9 mouse cellular contexts compared by ENCODE assay signal in genomic region chr4:15562853-15563450, GRCm38 (mm10).
DNase-seq lines count a peak whose midpoint lies in the region; ATAC-seq and TF ChIP-seq lines count a peak whose summit lies in the region.
"Had no signal": no experiment of that assay in that cellular context is flagged by ENCODE, and none has a peak within 500 bp of the region (broad histone marks: within the 10 kb centered on the region; RNA-seq: fewer than 3 reads in every experiment).

No protein-coding gene starts in this region.

- no peak overlapping the region for H3K4me3 ChIP-seq in liver, embryonic 14.5 days (ENCODE audit: insufficient read depth in 1 of 2, low read depth in 2 of 2, low read length in 2 of 2)
- no peak overlapping the region for H3K4me3 ChIP-seq in liver, embryonic 12.5 days
- H3K4me3 ChIP-seq in embryonic facial prominence, embryonic 14.5 days (ENCODE audit: low read depth, low read length) = no peak overlapping the region
- H3K4me3 ChIP-seq in neural tube, embryonic 12.5 days = no peak overlapping the region
- H3K4me3 ChIP-seq: lung, embryonic 15.5 days had no signal

- H3K9ac ChIP-seq in liver, embryonic 14.5 days (replicated peaks) = no peak overlapping the region
- no peak overlapping the region for H3K9ac ChIP-seq in liver, embryonic 12.5 days
- no peak overlapping the region for H3K9ac ChIP-seq in embryonic facial prominence, embryonic 14.5 days (ENCODE audit: low read depth, low read length)
- H3K9ac ChIP-seq in neural tube, embryonic 12.5 days = no peak overlapping the region
- H3K9ac ChIP-seq: lung, embryonic 15.5 days had no signal

- no peak overlapping the region for H3K4me2 ChIP-seq in liver, embryonic 14.5 days (ENCODE audit: low read depth)
- no peak overlapping the region for H3K4me2 ChIP-seq in liver, embryonic 12.5 days
- no peak overlapping the region for H3K4me2 ChIP-seq in embryonic facial prominence, embryonic 14.5 days (ENCODE audit: low read depth, low read length)
- no peak overlapping the region for H3K4me2 ChIP-seq in neural tube, embryonic 12.5 days (replicated peaks)
- H3K4me2 ChIP-seq: lung, embryonic 15.5 days had no signal

- no peaks in the 10 kb centered on the region for H3K27me3 ChIP-seq in liver, embryonic 14.5 days (ENCODE audit: control insufficient read depth, insufficient read depth, low read length)
- no peaks in the 10 kb centered on the region for H3K27me3 ChIP-seq in liver, embryonic 12.5 days (replicated peaks)
- H3K27me3 ChIP-seq in embryonic facial prominence, embryonic 14.5 days (replicated peaks; ENCODE audit: control insufficient read depth, insufficient read depth, low read length) = no peaks in the 10 kb centered on the region
- H3K27me3 ChIP-seq in neural tube, embryonic 12.5 days (replicated peaks) = no peaks in the 10 kb centered on the region
- H3K27me3 ChIP-seq: lung, embryonic 15.5 days had no signal

- no peaks in the 10 kb centered on the region for H3K36me3 ChIP-seq in liver, embryonic 14.5 days (replicated peaks; ENCODE audit: control insufficient read depth, insufficient read depth, low read depth)
- H3K36me3 ChIP-seq in liver, embryonic 12.5 days = no peaks in the 10 kb centered on the region
- no peaks in the 10 kb centered on the region for H3K36me3 ChIP-seq in embryonic facial prominence, embryonic 14.5 days (ENCODE audit: control insufficient read depth, insufficient read depth, low read length)
- no peaks in the 10 kb centered on the region for H3K36me3 ChIP-seq in neural tube, embryonic 12.5 days
- H3K36me3 ChIP-seq: lung, embryonic 15.5 days had no signal

- no peak overlapping the region for H3K27ac ChIP-seq in liver, embryonic 14.5 days
- H3K27ac ChIP-seq in liver, embryonic 12.5 days = no peak overlapping the region
- H3K27ac ChIP-seq in embryonic facial prominence, embryonic 14.5 days (replicated peaks; ENCODE audit: low read depth, low read length) = no peak overlapping the region
- H3K27ac ChIP-seq in neural tube, embryonic 12.5 days = no peak overlapping the region
- H3K27ac ChIP-seq: lung, embryonic 15.5 days had no signal

- peak; percentile 1 for DNase-seq in CD4-positive, CD25-positive, alpha-beta regulatory T cell, adult 2 months (ENCODE audit: low read depth, low spot score)
- no peak for DNase-seq in liver, embryonic 14.5 days (ENCODE audit: low read depth in 3 of 3, low spot score in 3 of 3)
- DNase-seq in embryonic facial prominence, embryonic 14.5 days (ENCODE audit: low spot score) = peak; percentile 42
- DNase-seq in heart, postnatal 4 days = no peak
- DNase-seq in urinary bladder, postnatal 25 days (ENCODE audit: low spot score) = no peak

- no peaks in the 10 kb centered on the region for H3K9me3 ChIP-seq in liver, embryonic 14.5 days (ENCODE audit: control insufficient read depth, low read length)
- H3K9me3 ChIP-seq in liver, embryonic 12.5 days (replicated peaks) = no peaks in the 10 kb centered on the region
- no peaks in the 10 kb centered on the region for H3K9me3 ChIP-seq in embryonic facial prominence, embryonic 14.5 days (ENCODE audit: control insufficient read depth, low read length)
- no peaks in the 10 kb centered on the region for H3K9me3 ChIP-seq in neural tube, embryonic 12.5 days
- H3K9me3 ChIP-seq: lung, embryonic 15.5 days had no signal

- 37% methylated on average over 3 of the region's 3 CpGs for WGBS in liver, embryonic 14.5 days (ENCODE audit: insufficient replicate concordance)
- 43% methylated on average over 3 of the region's 3 CpGs for WGBS in liver, embryonic 12.5 days (ENCODE audit: insufficient replicate concordance)
- 13% methylated on average over 3 of the region's 3 CpGs for WGBS in embryonic facial prominence, embryonic 14.5 days
- 13% methylated on average over 3 of the region's 3 CpGs for WGBS in neural tube, embryonic 12.5 days

- TF ChIP-seq CTCF in liver, embryonic 14.5 days (IDR thresholded peaks at IDR 0.05; ENCODE audit: low read depth) = peak; percentile 29

- no peak for ATAC-seq in CD4-positive, CD25-positive, alpha-beta regulatory T cell, adult 4 months
- ATAC-seq in liver, embryonic 14.5 days (ENCODE audit: insufficient read depth) = no peak
- ATAC-seq in liver, embryonic 12.5 days = no peak
- no peak; the same call in 1 of the 2 replicates for ATAC-seq in embryonic facial prominence, embryonic 14.5 days (ENCODE audit: low read depth)
- ATAC-seq in neural tube, embryonic 12.5 days (ENCODE audit: low FRiP score, low read depth) = peak; percentile 50; the same call in 1 of the 2 replicates

- no peak for TF ChIP-seq EP300 in liver, embryonic 14.5 days (IDR thresholded peaks at IDR 0.05; ENCODE audit: low read depth)

- no peaks in the 10 kb centered on the region for H3K4me1 ChIP-seq in liver, embryonic 14.5 days (replicated peaks; ENCODE audit: control insufficient read depth in 2 of 2, insufficient read depth in 2 of 2, low read length in 1 of 2)
- no peaks in the 10 kb centered on the region for H3K4me1 ChIP-seq in liver, embryonic 12.5 days
- H3K4me1 ChIP-seq in embryonic facial prominence, embryonic 14.5 days (ENCODE audit: control insufficient read depth, insufficient read depth, low read length) = no peaks in the 10 kb centered on the region
- no peaks in the 10 kb centered on the region for H3K4me1 ChIP-seq in neural tube, embryonic 12.5 days
- H3K4me1 ChIP-seq: lung, embryonic 15.5 days had no signal

Comparison
In these comparisons a context has a peak if more than half of its experiments do, and no peak if none do; other contexts are left out.
1. DNase-seq: peak in CD4-positive, CD25-positive, alpha-beta regulatory T cell, adult 2 months (single experiment) and embryonic facial prominence, embryonic 14.5 days (single experiment); none in liver, embryonic 14.5 days (0 of 3), heart, postnatal 4 days (single experiment) and urinary bladder, postnatal 25 days (single experiment).